Mouse (Mus musculus) G1E (cell line): Measurements from ENCODE around the gene Myo16. TPM values are rescaled to one million over a fixed set of nuclear protein-coding genes. Genes with fewer than 3 reads are reported as not detected.
A peak's percentile ranks its signal among the peaks of the same experiment; 100 is the strongest.

ENCODE experiments used
- ATAC-seq: 2 replicates; pipeline ENCODE4 v1.8.0; 2016; ENCODE audit warnings: mild to moderate bottlenecking; ENCODE audit not compliant: insufficient number of reproducible peaks, poor library complexity, low FRiP score, severe bottlenecking; ENCODE audit errors: extremely low read depth
- DNase-seq: peaks from one replicate; pipeline ENCODE4 v3.0.0; 2012; ENCODE audit warnings: low spot score
- H3K27me3 ChIP-seq: 2 replicates; pipeline ENCODE4 v1.6.1; 2012; ENCODE audit warnings: mild to moderate bottlenecking, low read length, inconsistent platforms; ENCODE audit not compliant: insufficient read depth
- H3K36me3 ChIP-seq: replicated peaks from 2 replicates; pipeline ENCODE3; 2012; ENCODE audit warnings: mild to moderate bottlenecking, inconsistent platforms
- H3K4me1 ChIP-seq: 2 replicates; pipeline ENCODE4 v1.6.1; 2012; ENCODE audit warnings: low read depth, low read length, inconsistent platforms, mixed read lengths; ENCODE audit not compliant: insufficient read depth
- H3K4me3 ChIP-seq: 2 replicates; pipeline ENCODE4 v1.5.1; 2012; ENCODE audit warnings: low read depth, mild to moderate bottlenecking, inconsistent platforms, low read length, moderate library complexity, mixed read lengths
- H3K9me3 ChIP-seq: replicated peaks from 2 replicates; pipeline ENCODE4 v1.6.1; 2012; ENCODE audit warnings: inconsistent platforms
- CTCF ChIP-seq: IDR thresholded peaks from 2 replicates; pipeline ENCODE4 v1.5.1; 2012; ENCODE audit warnings: low read depth, low read length, inconsistent platforms, mixed read lengths
- GATA1 ChIP-seq: IDR thresholded peaks from 2 replicates; pipeline ENCODE4 v1.6.1; 2012; ENCODE audit warnings: borderline replicate concordance, low read length, inconsistent platforms, mixed read lengths
- GATA2 ChIP-seq: IDR thresholded peaks from 2 replicates; pipeline ENCODE4 v1.6.1; 2012; ENCODE audit warnings: low read depth, low read length, inconsistent platforms, borderline replicate concordance
- POLR2AphosphoS5 ChIP-seq: IDR thresholded peaks from 2 replicates; pipeline ENCODE4 v1.6.1; 2012; ENCODE audit warnings: low read depth, low read length, inconsistent platforms; ENCODE audit not compliant: insufficient replicate concordance
- TAL1 ChIP-seq: conservative IDR thresholded peaks from 2 replicates; pipeline ENCODE4 v1.6.1; 2012; ENCODE audit warnings: low read depth, low read length, inconsistent platforms, mixed read lengths
- polyA plus RNA-seq: library from polyadenylated mRNA; stranded (reverse); fragments of >175 nt; gene quantifications from 2 replicates; pipeline ENCODE4 v1.2.3, GENCODE M21; 2012
- total RNA-seq, 2 experiments: library from RNA; stranded (forward) in 1 of 2; stranded (reverse) in 1 of 2; fragments of 200-1000 nt in 1 of 2; fragments of >200 nt in 1 of 2; fragmentation: Nextera tagmentation in 1 of 2; gene quantifications; 2 replicates each; pipeline ENCODE4 v1.2.3; 2014 to 2017

Myo16 gene
- total and polyA plus RNA-seq, 3 experiments: 0.27 to 0.90 (median 0.38) TPM

DNA sequence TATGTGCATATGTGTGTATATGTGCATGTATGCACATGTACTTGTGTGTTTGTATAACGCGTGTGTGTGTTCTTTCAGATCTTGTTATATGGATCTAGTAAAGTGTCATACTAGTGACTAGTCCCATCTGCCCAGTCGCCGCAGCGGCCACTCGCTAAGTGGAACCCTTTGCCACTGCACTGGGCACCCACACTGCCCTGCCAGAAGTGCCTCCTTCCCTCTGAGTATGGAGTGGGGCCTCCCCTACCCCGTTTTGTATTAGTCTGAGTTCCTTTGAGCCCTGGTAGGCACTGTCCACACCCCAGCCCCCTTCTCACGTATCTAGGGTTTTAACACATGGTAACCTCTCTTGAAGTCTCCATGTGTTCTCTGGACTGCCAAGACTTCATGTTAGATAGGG is 264.3 kb downstream of the Myo16 start:
- no peak for ATAC-seq
- no peaks in the 10 kb centered on the region; the same call in 1 of the 2 replicates for H3K27me3 ChIP-seq
- no peak for TF ChIP-seq POLR2AphosphoS5
- no peak for TF ChIP-seq CTCF
- TF ChIP-seq GATA1: no peak
- no peak for TF ChIP-seq TAL1
- TF ChIP-seq GATA2: no peak

DNA sequence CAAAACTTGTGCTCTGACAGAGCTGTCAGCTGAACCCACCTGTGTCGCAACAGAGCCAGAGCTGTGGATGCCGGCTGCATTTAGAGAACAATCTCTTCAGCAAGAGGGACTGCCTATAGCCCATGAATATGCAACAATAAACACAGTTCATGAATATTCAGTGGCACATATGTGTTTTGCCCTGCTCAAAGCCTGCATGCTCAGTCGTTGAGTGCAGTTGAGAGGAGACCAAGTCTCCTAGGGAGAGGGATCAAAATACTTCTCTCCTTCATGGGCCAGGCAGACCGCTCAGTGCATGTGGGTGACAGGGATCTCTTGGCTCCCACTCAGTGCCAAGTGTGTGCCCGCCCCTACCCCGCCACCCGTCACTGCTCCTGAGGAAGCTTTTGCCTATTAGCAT is 265.3 kb downstream of the Myo16 start:
- TF ChIP-seq TAL1 (no peak), GATA2 (no peak), GATA1 (no peak), POLR2AphosphoS5 (no peak), CTCF (no peak)
- H3K36me3 ChIP-seq: no peaks in the 10 kb centered on the region
- no peaks in the 10 kb centered on the region for H3K9me3 ChIP-seq
- no peak for DNase-seq
- H3K4me3 ChIP-seq: no peak overlapping the region
- H3K27me3 ChIP-seq: no peaks in the 10 kb centered on the region; the same call in 1 of the 2 replicates
- no peaks in the 10 kb centered on the region; the same call in 1 of the 2 replicates for H3K4me1 ChIP-seq
- ATAC-seq: no peak

More for the DNA sequence above, 264.3 kb downstream of the Myo16 start:
- no peaks in the 10 kb centered on the region; the same call in 1 of the 2 replicates for H3K4me1 ChIP-seq
- no peak for DNase-seq
- no peak overlapping the region for H3K4me3 ChIP-seq
- H3K36me3 ChIP-seq: no peaks in the 10 kb centered on the region
- H3K9me3 ChIP-seq: no peaks in the 10 kb centered on the region

DNA sequence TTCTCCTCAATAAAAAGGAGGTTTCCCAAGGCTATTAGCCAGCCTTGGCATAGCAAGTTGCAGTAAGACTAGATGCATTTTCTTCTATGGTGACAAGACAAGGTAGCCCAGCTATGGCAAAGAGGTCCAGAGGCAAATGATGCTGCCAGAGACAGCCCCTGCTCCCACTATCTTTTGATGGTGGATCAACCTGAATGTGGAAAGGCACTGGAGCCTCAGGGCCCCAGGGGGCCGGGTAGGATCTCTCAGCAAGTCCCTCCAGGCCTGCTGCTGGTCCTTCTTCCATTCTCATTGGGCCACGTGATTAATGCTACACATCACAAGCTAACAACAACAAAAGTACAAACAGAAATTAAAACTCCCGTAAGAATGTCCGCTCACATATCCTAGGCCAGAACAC is 266.0 kb downstream of the Myo16 start:
- ATAC-seq (no peak), DNase-seq (no peak)
- H3K4me1 ChIP-seq: no peaks in the 10 kb centered on the region; the same call in 1 of the 2 replicates
- TF ChIP-seq CTCF: no peak
- no peaks in the 10 kb centered on the region for H3K36me3 ChIP-seq
- H3K27me3 ChIP-seq: no peaks in the 10 kb centered on the region; the same call in 1 of the 2 replicates
- no peak overlapping the region for H3K4me3 ChIP-seq
- H3K9me3 ChIP-seq: no peaks in the 10 kb centered on the region

DNA sequence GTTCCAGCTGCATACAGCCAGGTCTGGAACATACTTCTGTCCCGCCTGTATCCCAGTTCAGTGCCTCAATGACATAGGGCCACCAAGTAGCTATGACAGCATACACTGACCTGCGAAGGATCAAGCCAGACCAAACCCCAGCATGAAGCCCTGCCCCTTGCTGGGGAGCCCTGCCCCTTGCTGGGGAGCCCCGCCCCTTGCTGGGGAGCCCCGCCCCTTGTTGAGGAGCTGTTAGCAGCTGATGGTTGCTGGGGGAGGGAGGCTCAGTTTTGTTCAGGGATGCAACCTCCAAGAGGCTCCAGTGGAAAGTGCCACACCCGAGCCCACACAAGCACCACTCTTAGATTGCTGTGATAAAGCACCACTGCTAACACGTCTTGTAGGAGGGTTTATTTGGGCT is 266.8 kb downstream of the Myo16 start:
- Histone ChIP-seq H3K4me1 (no peaks in the 10 kb centered on the region; the same call in 1 of the 2 replicates), H3K9me3 (no peaks in the 10 kb centered on the region), H3K36me3 (no peaks in the 10 kb centered on the region), H3K27me3 (no peaks in the 10 kb centered on the region; the same call in 1 of the 2 replicates), H3K4me3 (no peak overlapping the region)
- TF ChIP-seq GATA2 (no peak), CTCF (no peak), TAL1 (no peak), GATA1 (no peak), POLR2AphosphoS5 (no peak)
- DNase-seq (no peak), ATAC-seq (no peak)

DNA sequence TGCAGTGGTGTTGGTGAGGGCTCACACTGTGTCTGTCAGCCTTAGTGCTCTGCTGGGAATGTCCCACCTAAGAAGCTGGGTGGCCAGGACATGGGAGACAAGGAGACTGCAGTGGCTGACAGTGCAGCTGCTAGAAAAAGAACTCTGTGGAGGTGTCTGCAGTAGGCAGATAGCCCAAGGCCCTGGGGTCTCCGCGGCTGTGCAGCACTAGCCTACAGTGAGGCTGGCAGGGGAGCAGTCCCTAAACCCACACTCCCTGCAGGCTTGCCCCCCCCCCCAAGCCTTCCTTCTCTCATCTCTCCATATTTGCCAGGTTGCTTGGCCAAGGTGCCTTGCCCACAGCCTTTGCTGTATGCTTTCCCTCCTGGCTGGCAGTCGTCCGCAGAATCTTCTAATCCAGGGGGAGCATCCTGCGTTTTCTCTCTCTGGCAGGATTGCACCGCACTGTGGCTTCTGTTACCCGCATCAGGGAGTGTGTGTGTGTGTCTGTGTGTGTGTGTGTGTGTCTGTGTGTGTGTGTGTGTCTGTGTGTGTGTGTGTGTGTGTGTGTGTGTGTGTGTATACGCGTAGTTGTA is 267.9 kb downstream of the Myo16 start:
- ATAC-seq (no peak), DNase-seq (no peak)
- Histone ChIP-seq H3K4me1 (no peaks in the 10 kb centered on the region; the same call in 1 of the 2 replicates), H3K27me3 (no peaks in the 10 kb centered on the region; the same call in 1 of the 2 replicates), H3K4me3 (no peak overlapping the region), H3K9me3 (no peaks in the 10 kb centered on the region), H3K36me3 (no peaks in the 10 kb centered on the region)
- TF ChIP-seq TAL1: no peak
- TF ChIP-seq GATA2: no peak
- TF ChIP-seq GATA1: no peak
- TF ChIP-seq CTCF: no peak
- no peak for TF ChIP-seq POLR2AphosphoS5

DNA sequence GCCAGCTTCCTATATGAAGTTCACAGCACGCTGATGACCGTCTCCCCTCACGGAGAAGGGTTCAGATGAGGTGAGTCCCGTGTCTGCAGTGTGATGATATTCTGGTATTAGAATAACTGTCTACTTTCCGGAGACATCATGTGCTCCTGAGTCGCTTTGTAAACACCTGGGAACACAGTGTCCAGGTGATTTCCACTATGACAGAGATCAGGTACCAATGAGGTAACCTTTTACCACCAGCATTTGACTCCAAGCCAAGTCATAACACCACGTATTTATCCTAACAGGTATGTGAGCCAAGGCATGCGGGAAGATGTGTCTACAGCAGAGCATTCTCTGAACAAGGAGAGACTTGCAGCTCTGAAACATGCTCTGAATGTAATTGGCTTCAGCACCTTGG is 281.8 kb downstream of the Myo16 start:
- Histone ChIP-seq H3K27me3 (peaks cover 10% of the 10 kb centered on the region), H3K9me3 (no peaks in the 10 kb centered on the region), H3K36me3 (no peaks in the 10 kb centered on the region), H3K4me3 (no peak overlapping the region), H3K4me1 (no peaks in the 10 kb centered on the region)
- no peak for TF ChIP-seq GATA2
- no peak for TF ChIP-seq GATA1
- TF ChIP-seq TAL1: no peak
- TF ChIP-seq CTCF: no peak
- TF ChIP-seq POLR2AphosphoS5: no peak
- no peak for ATAC-seq
- DNase-seq: no peak

DNA sequence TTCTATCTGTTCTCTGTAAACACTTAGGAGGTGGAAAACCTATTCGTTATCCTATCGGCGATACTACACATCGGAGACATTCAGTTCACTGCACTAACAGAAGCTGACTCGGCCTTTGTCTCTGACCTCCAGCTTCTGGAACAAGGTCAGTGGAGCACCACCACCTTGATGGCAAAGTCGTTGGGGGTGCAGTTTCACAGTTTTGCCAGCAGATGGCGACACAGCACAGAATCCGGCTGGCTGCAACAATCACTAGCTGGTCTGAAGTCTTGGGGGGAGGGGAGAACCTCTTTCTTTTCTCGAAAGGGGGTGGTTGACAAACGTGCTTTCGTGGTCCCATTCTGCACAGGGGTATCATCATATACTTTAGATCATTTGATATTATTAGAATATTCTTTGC is 285.1 kb downstream of the Myo16 start:
- H3K36me3 ChIP-seq: no peaks in the 10 kb centered on the region
- H3K4me1 ChIP-seq: no peaks in the 10 kb centered on the region
- peaks cover 11% of the 10 kb centered on the region for H3K27me3 ChIP-seq
- peak; percentile 97 for TF ChIP-seq CTCF
- no peak for TF ChIP-seq GATA1
- no peak for ATAC-seq
- H3K4me3 ChIP-seq: no peak overlapping the region
- peak; percentile 14 for DNase-seq
- H3K9me3 ChIP-seq: no peaks in the 10 kb centered on the region
